Comparison of ENCODE assay signal across 9 mouse cellular contexts in genomic region chr9:64393914-64394596, GRCm38 (mm10). TPM values are rescaled to one million over a fixed set of nuclear protein-coding genes. Genes with fewer than 3 reads are reported as not detected.
DNase-seq lines count a peak whose midpoint lies in the region; ATAC-seq and TF ChIP-seq lines count a peak whose summit lies in the region.
"Had no signal": no experiment of that assay in that cellular context is flagged by ENCODE, and none has a peak within 500 bp of the region (broad histone marks: within the 10 kb centered on the region; RNA-seq: fewer than 3 reads in every experiment).

No protein-coding gene starts in this region.

- no peak overlapping the region for H3K4me2 ChIP-seq in kidney, embryonic 16.5 days (replicated peaks; ENCODE audit: low read depth, low read length)
- H3K4me2 ChIP-seq: hindbrain, embryonic 15.5 days had no signal

- no peak overlapping the region for H3K4me3 ChIP-seq in E14TG2a.4 (replicated peaks; ENCODE audit: low read length)
- H3K4me3 ChIP-seq in kidney, embryonic 16.5 days (ENCODE audit: low read length) = no peak overlapping the region
- H3K4me3 ChIP-seq in lung, adult 2 months (replicated peaks; ENCODE audit: extremely low read depth, low read depth, low read length) = no peak overlapping the region
- H3K4me3 ChIP-seq: hindbrain, embryonic 15.5 days had no signal

- H3K27me3 ChIP-seq in E14TG2a.4 (ENCODE audit: insufficient read depth, low read length) = no peaks in the 10 kb centered on the region
- 0 out of 2 replicates have a peak, but pooled peaks cover 1% of the 10 kb centered on the region for H3K27me3 ChIP-seq in kidney, embryonic 16.5 days (ENCODE audit: insufficient read depth, low read length)

- peaks cover 8% of the 10 kb centered on the region for H3K9me3 ChIP-seq in E14TG2a.4 (ENCODE audit: low read length)
- H3K9me3 ChIP-seq in kidney, embryonic 16.5 days (ENCODE audit: low read length) = no peaks in the 10 kb centered on the region
- H3K9me3 ChIP-seq: hindbrain, embryonic 15.5 days had no signal

- H3K27ac ChIP-seq in kidney, embryonic 16.5 days (ENCODE audit: low read length) = no peak overlapping the region
- H3K27ac ChIP-seq: hindbrain, embryonic 15.5 days had no signal

- peak; percentile 34 for DNase-seq in 3134 (ENCODE audit: extremely low read depth, insufficient read length, low spot score)
- peak; percentile 39 for DNase-seq in c-Kit-positive CD71-positive TER-119-negative erythroid progenitor cells, embryonic 14.5 days (ENCODE audit: low read depth)
- peak; percentile 58 for DNase-seq in gastrocnemius, adult 18-20 months (ENCODE audit: low spot score)
- DNase-seq in lung, adult 2 months = peak; percentile 70
- DNase-seq in right cerebral cortex, postnatal 4 days = peak; percentile 72

- H3K36me3 ChIP-seq in E14TG2a.4 (ENCODE audit: insufficient read depth, low read length) = no peaks in the 10 kb centered on the region; the same call in 1 of the 2 replicates
- H3K36me3 ChIP-seq in kidney, embryonic 16.5 days (ENCODE audit: insufficient read depth, low read length) = no peaks in the 10 kb centered on the region
- H3K36me3 ChIP-seq: hindbrain, embryonic 15.5 days had no signal

- TF ChIP-seq CTCF in E14TG2a.4 (conservative IDR thresholded peaks at IDR 0.05; ENCODE audit: low read length) = peak; percentile 83
- TF ChIP-seq CTCF in lung, adult 2 months (IDR thresholded peaks at IDR 0.05; ENCODE audit: insufficient read depth, low read length) = peak; percentile 62

- no peak overlapping the region for H3K9ac ChIP-seq in kidney, embryonic 16.5 days (replicated peaks; ENCODE audit: low read length)
- H3K9ac ChIP-seq: hindbrain, embryonic 15.5 days had no signal

- ATAC-seq in kidney, embryonic 16.5 days (ENCODE audit: low FRiP score, low TSS enrichment) = peak; percentile 80
- ATAC-seq in inflammation-experienced regulatory T-cells, adult 6 months = no peak

- TF ChIP-seq POLR2A in lung, adult 2 months (IDR thresholded peaks at IDR 0.05; ENCODE audit: borderline replicate concordance, extremely low read depth, low read depth, low read length) = no peak

- H3K4me1 ChIP-seq in E14TG2a.4 (replicated peaks; ENCODE audit: low read depth, low read length) = peaks cover 64% of the 10 kb centered on the region
- H3K4me1 ChIP-seq in kidney, embryonic 16.5 days (ENCODE audit: insufficient read depth, low read length) = peaks cover 3% of the 10 kb centered on the region; the same call in 1 of the 2 replicates
- H3K4me1 ChIP-seq in lung, adult 2 months (ENCODE audit: control insufficient read depth, insufficient read depth, low read length) = no peaks in the 10 kb centered on the region

- WGBS in kidney, embryonic 16.5 days = 48% methylated on average over 5 of the region's 5 CpGs
- 47% methylated on average over 5 of the region's 5 CpGs for WGBS in lung, adult 2 months

RNA-seq across cellular contexts. Expression of gene Megf11, which starts 8.6 kb away (rescaled TPM):
- total RNA-seq in gastrocnemius, adult 18-20 months (2021) = under 1 TPM; 0.45 to 0.59 TPM
- 4.7 and 4.9 TPM in 2 replicates for polyA plus RNA-seq in kidney, embryonic 16.5 days (2015; fragmentation: Nextera tagmentation; extraction: Ambion mirVana)
- 0.52 and 0.67 TPM in 2 replicates for polyA plus RNA-seq in lung, adult 2 months (2012; rRNA removed)
- under 1 TPM; 0.21 to 0.40 (median 0.32) TPM for polyA plus RNA-seq in inflammation-experienced regulatory T-cells, adult 6 months (2017; shearing (Covaris generic))

RNA-seq across cellular contexts. Expression of gene Dis3l, which starts 53.0 kb away (rescaled TPM):
- 10 to 100 TPM; 22.5 to 24.6 TPM for total RNA-seq in gastrocnemius, adult 18-20 months (2021)
- polyA plus RNA-seq in kidney, embryonic 16.5 days (2015; fragmentation: Nextera tagmentation; extraction: Ambion mirVana) = 23.9 and 25.9 TPM in 2 replicates
- 8.2 and 8.9 TPM in 2 replicates for polyA plus RNA-seq in lung, adult 2 months (2012; rRNA removed)
- polyA plus RNA-seq in inflammation-experienced regulatory T-cells, adult 6 months (2017; shearing (Covaris generic)) = 10 to 100 TPM in 2 of 3 experiments, 1 to 10 TPM in 1; 9.5 to 11.8 (median 11.2) TPM
